ENCODE assay signal across 21 mouse cellular contexts in the genomic region with DNA sequence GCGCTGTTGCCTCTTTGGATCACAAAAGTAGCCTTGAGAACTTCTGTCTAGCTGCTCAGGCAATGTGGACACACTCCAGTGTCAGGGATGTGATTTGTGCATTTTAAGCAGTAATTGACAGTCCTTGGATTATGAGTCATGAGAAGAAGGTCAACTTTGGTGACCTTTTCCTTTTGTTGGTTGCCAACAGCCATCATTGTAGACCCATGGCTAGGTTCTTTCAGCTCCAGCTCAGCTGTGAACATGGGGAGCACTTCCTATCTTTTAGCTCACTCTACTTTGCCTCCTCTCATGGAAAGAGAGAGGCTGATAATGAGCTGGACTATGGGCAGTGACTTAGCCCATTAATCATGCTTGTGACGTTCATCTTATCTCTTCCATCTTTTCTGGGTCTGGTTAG.
A peak's percentile ranks its signal among the peaks of the same experiment; 100 is the strongest.
DNase-seq lines count a peak whose midpoint lies in the region; ATAC-seq and TF ChIP-seq lines count a peak whose summit lies in the region.
"Had no signal": no experiment of that assay in that cellular context is flagged by ENCODE, and none has a peak within 500 bp of the region (broad histone marks: within the 10 kb centered on the region; RNA-seq: fewer than 3 reads in every experiment).

No protein-coding gene starts in this region.

- TF ChIP-seq POLR2A in embryonic fibroblast, embryonic 13.5 days (IDR thresholded peaks at IDR 0.05; ENCODE audit: low read depth, low read length), result no peak

- no peak overlapping the region for H3K4me3 ChIP-seq in midbrain, embryonic 11.5 days (ENCODE audit: low read depth, low read length)
- no peak overlapping the region for H3K4me3 ChIP-seq in midbrain, embryonic 10.5 days
- H3K4me3 ChIP-seq in embryonic fibroblast, embryonic 13.5 days (ENCODE audit: insufficient read depth, low read length), result no peak overlapping the region
- H3K4me3 ChIP-seq: embryonic facial prominence, embryonic 13.5 days; forebrain, embryonic 10.5 days; heart, embryonic 10.5 days; hindbrain, embryonic 12.5 days had no signal

- H3K4me1 ChIP-seq in midbrain, embryonic 11.5 days (ENCODE audit: control insufficient read depth, insufficient read depth, low read length), result 0 out of 2 replicates have a peak, but pooled peaks cover under 1% of the 10 kb centered on the region
- peaks cover 3% of the 10 kb centered on the region for H3K4me1 ChIP-seq in midbrain, embryonic 10.5 days
- peaks cover 19% of the 10 kb centered on the region for H3K4me1 ChIP-seq in embryonic fibroblast, embryonic 13.5 days (ENCODE audit: control insufficient read depth, insufficient read depth, low read length)
- H3K4me1 ChIP-seq: heart, embryonic 10.5 days had no signal

- no peak for TF ChIP-seq CTCF in embryonic fibroblast, embryonic 13.5 days (IDR thresholded peaks at IDR 0.05; ENCODE audit: borderline replicate concordance, insufficient read depth, low read length)

- no peak overlapping the region for H3K27ac ChIP-seq in midbrain, embryonic 11.5 days (ENCODE audit: low read depth, low read length)
- no peak overlapping the region for H3K27ac ChIP-seq in midbrain, embryonic 10.5 days (replicated peaks)
- H3K27ac ChIP-seq in embryonic fibroblast, embryonic 13.5 days (ENCODE audit: insufficient read depth, low read length), result peak overlapping the region; percentile 88
- H3K27ac ChIP-seq: embryonic facial prominence, embryonic 13.5 days; forebrain, embryonic 10.5 days; heart, embryonic 10.5 days; hindbrain, embryonic 12.5 days had no signal

- no peaks in the 10 kb centered on the region for H3K27me3 ChIP-seq in midbrain, embryonic 11.5 days (ENCODE audit: control insufficient read depth, insufficient read depth, low read length)
- no peaks in the 10 kb centered on the region for H3K27me3 ChIP-seq in midbrain, embryonic 10.5 days (ENCODE audit: low read depth, poor library complexity, severe bottlenecking)
- H3K27me3 ChIP-seq: CH12.LX; embryonic facial prominence, embryonic 13.5 days; hindbrain, embryonic 12.5 days had no signal

- no peak overlapping the region for H3K4me2 ChIP-seq in midbrain, embryonic 11.5 days
- H3K4me2 ChIP-seq: embryonic facial prominence, embryonic 13.5 days; hindbrain, embryonic 12.5 days had no signal

- H3K36me3 ChIP-seq in midbrain, embryonic 11.5 days (ENCODE audit: control insufficient read depth, insufficient read depth, low read length), result no peaks in the 10 kb centered on the region
- H3K36me3 ChIP-seq in midbrain, embryonic 10.5 days, result no peaks in the 10 kb centered on the region
- H3K36me3 ChIP-seq: embryonic facial prominence, embryonic 13.5 days; forebrain, embryonic 10.5 days; heart, embryonic 10.5 days; hindbrain, embryonic 12.5 days had no signal

- WGBS in midbrain, embryonic 11.5 days, result 89% methylated on average over 2 of the region's 2 CpGs
- WGBS in midbrain, embryonic 10.5 days, result 86% methylated on average over 2 of the region's 2 CpGs

- DNase-seq in adrenal gland, adult (ENCODE audit: inconsistent age in 2 of 2, low spot score in 1 of 2), result peak; percentile 5 to 80
- no peak for DNase-seq in adrenal gland, postnatal 25 days
- peak; percentile 65 for DNase-seq in midbrain, embryonic 11.5 days (ENCODE audit: low spot score, missing footprints)
- no peak for DNase-seq in midbrain, embryonic 10.5 days (ENCODE audit: low spot score)
- no peak for DNase-seq in gastrocnemius, postnatal 36 days
- DNase-seq in T-cell, adult 2 months (ENCODE audit: low spot score), result no peak
- DNase-seq: cerebellum, adult 11-12 months; cerebellum, adult 9-10 months; heart, adult 18-20 months; heart, postnatal 10 days; heart, postnatal 4 days had no signal

- no peaks in the 10 kb centered on the region for H3K9me3 ChIP-seq in midbrain, embryonic 11.5 days (ENCODE audit: control insufficient read depth, low read length)
- H3K9me3 ChIP-seq in midbrain, embryonic 10.5 days (replicated peaks), result no peaks in the 10 kb centered on the region
- H3K9me3 ChIP-seq: embryonic facial prominence, embryonic 13.5 days; forebrain, embryonic 10.5 days; heart, embryonic 10.5 days; hindbrain, embryonic 12.5 days had no signal

- intact Hi-C loops in gastrocnemius, postnatal 36 days (cut with DNase I), result no loop called here

- H3K9ac ChIP-seq in midbrain, embryonic 11.5 days (ENCODE audit: low read length), result no peak overlapping the region
- H3K9ac ChIP-seq: embryonic facial prominence, embryonic 13.5 days; hindbrain, embryonic 12.5 days had no signal

- ATAC-seq in midbrain, embryonic 11.5 days (ENCODE audit: low FRiP score), result no peak
- ATAC-seq: forebrain, embryonic 14.5 days; hindbrain, embryonic 16.5 days; inflammation-experienced regulatory T-cells, adult 6 months; intestine, postnatal 0 days had no signal

Comparison
In these comparisons a context has a peak if more than half of its experiments do, and no peak if none do; other contexts are left out.
1. DNase-seq: peak in adrenal gland, adult (2 of 2) and midbrain, embryonic 11.5 days (single experiment); none in adrenal gland, postnatal 25 days (single experiment), midbrain, embryonic 10.5 days (single experiment), gastrocnemius, postnatal 36 days (0 of 2) and T-cell, adult 2 months (single experiment).